Mouse (Mus musculus) MN1 (cell line): ENCODE measurements around the gene Ephb4.

Experiments used
- DNase-seq: peaks from one replicate; pipeline ENCODE4 v3.0.0-alpha.2; 2016; ENCODE audit warnings: low spot score

Ephb4 gene

DNA sequence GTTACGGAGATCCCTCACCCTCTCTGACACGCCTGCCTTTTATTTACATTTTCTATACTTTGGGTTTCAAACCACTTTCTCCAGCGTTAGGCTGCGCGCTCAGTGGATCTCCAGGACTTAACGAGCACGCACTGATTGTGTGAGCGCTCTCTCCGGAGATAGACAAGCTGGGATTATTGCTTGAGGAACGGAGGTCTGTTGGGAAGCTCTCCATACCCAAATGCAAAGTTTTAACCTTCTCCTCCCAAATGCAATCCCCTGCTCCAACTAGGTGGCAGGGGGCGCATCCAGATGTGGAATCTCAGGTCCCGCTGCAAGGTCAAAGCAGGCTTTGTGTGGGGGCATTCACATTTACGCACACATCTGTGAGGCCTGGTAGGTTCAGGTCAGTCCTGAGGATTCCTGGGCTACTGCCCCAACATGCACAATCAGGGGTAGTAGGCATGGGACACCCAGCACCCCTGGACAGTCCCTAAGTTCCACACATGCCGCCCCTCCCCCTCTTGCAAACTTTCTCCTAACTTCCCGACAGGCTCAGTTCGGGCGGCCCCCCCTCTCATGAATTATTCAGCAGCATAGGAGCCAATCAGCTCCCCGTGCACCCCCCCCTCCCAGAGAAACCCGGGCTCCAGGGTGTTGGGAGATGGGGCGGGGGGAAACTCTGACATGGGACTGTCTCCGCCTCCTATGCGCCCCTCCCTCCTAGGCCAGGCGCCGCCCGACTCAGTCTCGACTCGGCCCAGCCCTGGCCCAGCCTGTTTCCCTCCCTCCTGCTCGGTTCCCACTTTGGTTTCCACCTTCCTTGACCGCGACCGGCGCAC, at the start of gene Ephb4:
Ephb4 (plus strand) TSS at position 726 of the 821 bp plus-strand sequence.
- DNase-seq = peak; percentile 48

- DNase-seq = peak; percentile 92
These were observed 48.7 kb upstream of the Ephb4 start for GRCm38 (mm10) chr5:137301253-137301652.

DNA sequence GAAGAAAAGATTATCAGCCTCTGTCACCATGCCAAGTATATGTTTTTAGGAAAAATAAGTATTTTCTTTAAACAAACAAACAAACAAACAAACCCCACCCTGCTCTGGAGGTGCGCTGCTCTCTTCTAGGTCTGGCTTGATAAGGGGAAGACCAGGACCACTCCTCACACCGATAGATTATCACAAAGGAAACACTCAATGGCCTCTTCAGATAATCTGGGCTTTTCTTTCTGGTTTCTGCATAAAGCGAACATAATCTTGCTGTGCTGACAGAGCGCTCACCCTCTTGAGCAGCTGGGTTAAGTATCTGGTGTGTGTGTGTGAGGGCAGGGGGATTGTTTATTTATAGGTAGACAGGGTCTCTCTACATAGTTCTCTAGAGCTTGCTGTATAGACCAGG, 46.3 kb upstream of the Ephb4 start:
- DNase-seq = no peak

GRCm38 (mm10) chr5:137304165-137304564, 45.7 kb upstream of the Ephb4 start:
- no peak for DNase-seq

DNA sequence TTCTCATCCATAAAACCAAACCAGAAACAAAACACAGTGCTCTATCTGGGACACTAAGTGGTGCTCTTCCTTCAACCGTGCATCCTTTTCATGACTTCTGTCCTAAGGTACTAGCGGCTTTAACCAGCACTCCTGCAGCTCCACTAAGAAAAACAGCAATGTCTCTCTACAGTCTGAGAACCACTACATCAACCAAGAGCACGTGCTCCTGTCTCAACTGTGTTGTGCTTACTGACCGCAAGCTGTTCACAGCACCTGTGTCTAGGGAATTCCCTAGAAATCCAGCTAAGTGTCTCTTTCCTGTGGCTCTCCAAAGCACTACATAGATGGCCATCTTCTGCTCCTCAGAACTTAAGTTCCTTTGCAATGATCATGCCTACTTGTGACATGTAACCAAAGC, 45.1 kb upstream of the Ephb4 start:
- no peak for DNase-seq

DNA sequence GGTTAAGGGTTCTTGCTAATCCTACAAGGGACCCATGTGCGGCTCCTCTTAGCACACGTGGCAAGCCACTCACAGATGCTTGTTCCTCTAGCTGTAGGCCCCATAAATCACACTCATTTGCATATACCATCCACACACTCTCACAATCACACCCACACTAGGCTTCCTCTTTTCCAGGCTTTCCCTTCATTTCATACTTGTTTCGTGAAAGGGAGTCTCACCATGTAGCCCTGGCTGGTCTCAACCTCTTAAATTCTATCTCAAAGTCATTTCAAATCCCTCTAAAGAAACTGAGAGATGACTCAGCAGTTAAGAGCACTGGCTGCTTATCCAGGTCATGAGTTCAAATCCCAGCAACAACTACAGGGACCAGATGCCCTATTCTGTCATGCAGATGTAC, 44.1 kb upstream of the Ephb4 start:
- DNase-seq = peak; percentile 43

DNA sequence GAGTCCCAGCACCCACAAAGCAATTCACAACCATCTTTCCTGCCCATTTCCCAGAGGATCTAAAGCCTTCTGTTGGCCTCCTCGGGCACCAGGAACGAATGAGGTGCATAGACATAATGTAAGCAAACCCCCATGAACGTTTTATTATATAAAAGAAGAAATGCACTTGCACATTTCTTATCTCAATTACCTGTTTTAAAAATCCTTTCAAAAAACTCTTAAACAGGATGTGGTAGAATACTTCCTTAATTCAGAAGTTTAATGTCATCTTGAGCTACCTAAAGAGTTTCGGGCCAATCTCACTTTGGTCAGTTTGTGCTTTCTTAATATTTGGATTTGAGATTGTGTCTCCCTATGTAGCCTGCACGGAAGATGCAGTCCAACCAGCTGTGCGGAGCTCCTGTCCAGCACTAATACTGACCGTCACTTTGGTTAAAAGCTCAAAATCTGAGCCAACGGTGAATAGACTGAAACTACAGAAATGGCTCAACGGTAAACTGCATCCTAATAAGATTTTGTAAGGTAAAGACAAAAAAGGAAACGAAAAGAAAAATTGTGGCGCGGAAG, 43.4 kb upstream of the Ephb4 start:
- DNase-seq = no peak

DNA sequence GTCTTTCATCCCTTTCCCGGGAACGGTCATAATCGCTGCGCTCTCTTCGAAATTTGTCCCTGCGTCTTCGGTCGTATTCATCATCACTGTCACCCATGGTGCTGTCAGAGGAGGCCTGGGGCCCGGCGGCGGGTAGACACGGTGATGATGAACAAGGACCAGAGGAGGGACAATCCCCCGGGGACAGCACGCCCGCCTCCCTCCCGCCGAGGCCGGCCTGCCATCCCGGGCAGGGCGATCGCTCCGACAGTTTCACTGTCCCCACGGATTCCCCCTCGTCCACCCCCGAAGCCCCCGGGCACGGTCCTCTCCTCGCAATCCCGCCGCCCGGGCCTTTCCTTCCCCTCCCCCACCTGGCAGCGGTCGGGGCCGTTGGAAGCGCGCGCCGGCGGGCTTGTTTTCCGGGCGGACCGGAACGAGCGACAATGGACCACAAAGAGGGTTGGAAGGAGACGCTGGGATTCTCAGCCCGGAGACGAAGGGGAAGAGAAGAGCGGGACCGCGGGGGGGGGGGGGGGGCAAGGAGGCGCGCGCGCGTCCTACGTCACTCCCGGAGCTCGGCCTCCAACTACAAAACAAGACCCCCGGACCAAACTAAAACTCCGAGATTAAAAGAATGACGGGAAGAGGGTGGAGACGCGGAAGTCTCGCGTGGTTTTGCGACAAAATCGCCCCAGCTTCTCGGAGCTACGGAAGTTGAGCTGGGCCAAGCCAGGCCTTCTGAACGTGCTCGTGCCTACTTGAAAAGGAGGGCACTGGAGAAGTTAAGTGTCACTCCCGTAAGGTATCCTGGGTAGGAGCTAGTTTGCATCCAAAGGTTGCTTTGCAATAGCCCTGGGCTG, 42.6 kb upstream of the Ephb4 start, which contains the start of gene Srrt:
Srrt (minus strand) TSS at position 604 of the 842 bp plus-strand sequence.
- DNase-seq = peak; percentile 98

DNA sequence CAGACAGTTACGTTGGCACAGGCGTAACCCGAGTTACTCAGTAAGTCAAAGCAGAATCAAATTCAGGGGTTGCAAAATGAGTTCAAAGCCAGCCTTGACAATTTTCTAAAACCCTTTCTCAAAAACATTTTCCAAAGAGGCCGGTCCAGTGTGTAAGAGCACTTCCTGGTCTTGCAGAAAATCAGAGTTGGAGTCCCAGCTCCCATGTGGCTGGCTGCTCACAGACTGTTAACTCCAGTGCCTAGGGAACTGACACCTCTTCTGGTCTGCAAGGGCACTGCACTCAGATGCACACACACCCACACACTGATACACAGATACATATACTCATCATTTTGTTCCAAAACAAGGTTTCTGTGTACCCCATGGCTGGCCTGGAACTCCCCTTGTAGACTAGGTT, 41.6 kb upstream of the Ephb4 start:
- no peak for DNase-seq

- no peak for DNase-seq
These were observed 36.3 kb upstream of the Ephb4 start for GRCm38 (mm10) chr5:137313466-137314192.

- DNase-seq = no peak
These were observed 35.5 kb upstream of the Ephb4 start, which contains the start of gene Trip6 for GRCm38 (mm10) chr5:137314193-137315083. TSS of gene Trip6 (minus strand) at chr5:137314404.

DNA sequence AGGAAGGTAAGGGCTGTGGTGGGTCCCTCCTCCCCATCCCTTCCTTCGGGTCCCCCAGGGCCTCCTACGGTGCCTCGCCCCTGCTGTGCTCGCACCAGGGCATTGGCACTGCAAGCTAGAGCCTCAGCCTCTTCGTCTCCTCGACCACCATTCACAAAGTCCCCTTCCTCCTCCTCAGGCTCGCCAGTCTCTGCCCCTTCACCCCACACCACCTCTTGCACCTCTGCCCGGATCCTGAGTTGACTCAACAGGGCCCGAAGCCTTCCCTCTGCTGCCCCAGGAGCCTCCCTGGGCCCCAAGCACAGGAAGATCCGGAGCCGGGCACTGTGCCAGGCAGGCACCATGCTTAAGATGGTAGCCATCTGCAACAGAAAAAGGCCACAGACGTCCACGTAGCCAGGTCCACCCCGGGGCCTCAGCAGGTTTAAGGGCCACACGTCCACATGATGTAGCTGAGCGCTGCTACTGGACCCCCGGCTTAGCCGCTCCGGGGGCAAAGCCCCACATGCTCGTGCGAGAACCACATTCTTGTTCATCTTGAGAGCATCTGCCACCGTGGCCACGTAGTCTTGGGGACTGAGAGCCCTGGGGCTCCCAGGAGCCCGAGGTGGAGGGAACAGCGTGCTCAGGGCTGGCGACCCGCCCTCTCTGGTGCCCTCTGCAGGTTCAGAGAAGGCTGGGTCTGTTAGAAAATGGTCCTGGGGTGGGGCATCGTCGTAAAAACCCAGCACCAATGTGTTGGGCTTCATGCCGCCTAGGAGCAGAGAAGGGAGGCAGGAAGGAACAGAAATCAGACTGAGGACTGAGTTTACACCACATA, 34.6 kb upstream of the Ephb4 start:
- no peak for DNase-seq

DNA sequence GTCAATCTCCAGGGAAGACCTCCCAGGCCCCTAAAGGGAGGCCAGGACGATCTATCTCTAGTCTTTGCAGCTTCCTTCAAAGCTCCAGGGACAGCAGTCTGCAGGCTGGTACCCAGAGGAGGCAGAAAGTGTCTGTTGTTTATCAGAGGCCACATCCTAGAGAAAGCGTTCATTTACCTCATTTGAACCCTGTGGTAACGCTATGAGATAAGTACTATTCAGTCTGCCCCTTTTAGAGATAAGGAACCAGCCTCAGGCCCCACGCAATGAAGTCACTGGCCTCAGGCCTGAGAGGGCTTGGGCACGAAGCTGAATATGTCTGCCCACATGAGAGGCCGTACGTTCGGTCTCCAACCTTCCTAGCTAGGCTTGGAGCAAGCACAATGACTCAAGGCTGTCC, 32.5 kb upstream of the Ephb4 start:
- DNase-seq = no peak

- no peak for DNase-seq
These were observed 31.3 kb upstream of the Ephb4 start for GRCm38 (mm10) chr5:137318570-137318969.

- DNase-seq = no peak
These were observed 28.9 kb upstream of the Ephb4 start for GRCm38 (mm10) chr5:137320996-137321395.

GRCm38 (mm10) chr5:137330910-137331309, 19.0 kb upstream of the Ephb4 start:
- DNase-seq = no peak

- no peak for DNase-seq
These were observed 16.9 kb upstream of the Ephb4 start for GRCm38 (mm10) chr5:137332857-137333511.

DNA sequence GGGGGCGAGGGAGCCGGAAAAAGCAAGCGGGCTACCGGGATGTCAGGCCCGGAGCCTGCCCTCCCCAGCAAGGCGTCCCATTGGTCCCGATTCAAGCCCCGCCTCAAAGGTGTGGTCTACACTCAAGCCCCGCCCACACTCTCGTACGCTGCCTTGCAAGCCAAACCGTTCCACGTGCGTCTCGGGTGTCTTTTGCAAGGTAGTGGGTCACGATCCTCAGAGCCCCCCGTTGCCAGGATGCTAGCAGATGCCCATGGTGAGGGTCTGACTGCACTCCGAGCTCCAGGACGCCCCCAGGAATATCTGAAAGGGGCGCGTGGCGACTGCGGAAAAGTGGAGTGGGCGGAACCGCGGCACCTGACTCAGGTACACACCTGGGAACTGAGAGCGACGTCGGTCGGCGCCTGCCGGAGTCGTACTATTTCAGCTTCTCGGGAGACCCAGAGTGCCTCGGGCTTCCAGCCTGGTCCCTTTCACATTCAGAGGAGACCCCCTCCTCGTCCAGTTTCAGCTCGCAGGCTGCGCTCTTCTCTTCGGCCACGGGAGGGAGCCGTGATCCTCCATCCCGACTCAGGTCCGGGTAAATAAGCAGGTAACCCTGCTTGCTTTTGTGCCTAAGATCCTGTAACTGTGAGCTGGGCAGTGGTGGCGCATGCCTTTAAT, 16.3 kb upstream of the Ephb4 start, which contains the start of gene Slc12a9:
Slc12a9 (minus strand) TSS at position 86 of the 663 bp plus-strand sequence.
- DNase-seq = peak; percentile 98

DNA sequence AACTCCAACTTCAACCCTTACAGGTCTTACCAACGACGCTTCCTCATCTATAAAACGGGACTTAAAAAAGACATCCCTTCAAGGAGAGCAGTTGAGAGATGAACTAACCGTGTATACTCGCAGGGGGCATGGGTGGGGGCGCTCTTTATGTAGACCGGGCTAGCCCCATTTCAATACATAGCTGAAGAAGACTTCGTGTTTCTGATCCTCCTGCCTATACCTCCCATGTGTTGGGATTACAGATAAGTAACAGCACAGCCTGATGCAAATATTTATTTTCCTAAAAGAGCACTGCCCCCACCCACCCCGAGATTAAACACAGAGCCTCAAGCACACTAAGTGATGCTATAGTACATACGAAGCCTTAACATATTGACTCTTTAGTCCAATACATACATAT, 15.6 kb upstream of the Ephb4 start:
- no peak for DNase-seq
